Mouse (Mus musculus) liver, embryonic 14.5 days (tissue): ENCODE results near the gene Col4a6. TPM values are rescaled to one million over a fixed set of nuclear protein-coding genes. Genes with fewer than 3 reads are reported as not detected.

Source experiments
- ATAC-seq: fragments of 200-750 bp; cut with Nextera tagmentation; 2 replicates; pipeline ENCODE4 v1.8.0; 2017; ENCODE audit warnings: moderate number of reproducible peaks, mild to moderate bottlenecking, moderate library complexity; ENCODE audit not compliant: insufficient read depth
- DNase-seq, 3 experiments: peaks; one replicate each; pipeline ENCODE4 v3.0.0-alpha.2; 2012 to 2013; ENCODE audit warnings: low read depth in 3 of 3, low spot score in 3 of 3
- H3K27ac ChIP-seq: fragments of 300-500 bp; sonication (generic); 2 replicates; pipeline ENCODE4 v1.5.1; 2014; ENCODE audit warnings: moderate library complexity, mild to moderate bottlenecking, control low read depth, inconsistent platforms
- H3K27me3 ChIP-seq: fragments of 300-500 bp; sonication (generic); 2 replicates; pipeline ENCODE4 v1.6.1; 2014; ENCODE audit warnings: mild to moderate bottlenecking, low read length, moderate library complexity; ENCODE audit not compliant: control insufficient read depth, insufficient read depth
- H3K36me3 ChIP-seq: fragments of 300-500 bp; sonication (generic); replicated peaks from 2 replicates; pipeline ENCODE4 v1.6.1; 2014; ENCODE audit warnings: low read depth; ENCODE audit not compliant: control insufficient read depth, insufficient read depth
- H3K4me1 ChIP-seq, 2 experiments: fragments of 200-500 bp in 1 of 2; fragments of 300-500 bp in 1 of 2; sonication (generic) in 1 of 2; replicated peaks; 2 replicates each; pipeline ENCODE4 v1.6.1; 2012 to 2014; ENCODE audit warnings: antibody characterized with exemption in 1 of 2, inconsistent platforms in 1 of 2, low read length in 1 of 2; ENCODE audit not compliant: control insufficient read depth in 2 of 2, insufficient read depth in 2 of 2
- H3K4me2 ChIP-seq: fragments of 300-500 bp; sonication (generic); 2 replicates; pipeline ENCODE4 v1.6.1; 2014; ENCODE audit warnings: low read depth, mild to moderate bottlenecking, control low read depth, moderate library complexity
- H3K4me3 ChIP-seq, 2 experiments: fragments of 200-500 bp in 1 of 2; fragments of 300-500 bp in 1 of 2; sonication (generic) in 1 of 2; 2 replicates each; pipeline ENCODE4 v1.5.1; 2012 to 2014; ENCODE audit warnings: low read depth in 2 of 2, low read length in 2 of 2, mild to moderate bottlenecking in 2 of 2, control low read depth in 1 of 2, inconsistent platforms in 1 of 2, moderate library complexity in 1 of 2; ENCODE audit not compliant: insufficient read depth in 1 of 2
- H3K9ac ChIP-seq: fragments of 300-500 bp; sonication (generic); replicated peaks from 2 replicates; pipeline ENCODE4 v1.6.1; 2014; ENCODE audit warnings: mild to moderate bottlenecking, control low read depth, moderate library complexity
- H3K9me3 ChIP-seq: fragments of 300-500 bp; sonication (generic); 2 replicates; pipeline ENCODE4 v1.6.1; 2016; ENCODE audit warnings: low read length, mixed read lengths; ENCODE audit not compliant: control insufficient read depth
- CTCF ChIP-seq: IDR thresholded peaks from 2 replicates; pipeline ENCODE4 v1.5.1; 2016; ENCODE audit warnings: antibody characterized with exemption, low read depth, control low read depth
- EP300 ChIP-seq: IDR thresholded peaks from 2 replicates; pipeline ENCODE4 v1.6.1; 2016; ENCODE audit warnings: antibody characterized with exemption, low read depth
- WGBS: fragments of 180-500 bp; shearing (Covaris S2); extraction: QIAGEN DNeasy Blood & Tissue Kit; methylation state at CpG from one replicate; pipeline ENCODE4 v1.1.7; 2014; ENCODE audit not compliant: insufficient replicate concordance; 5-methylcytosine and 5-hydroxymethylcytosine counted together
- polyA plus RNA-seq, 2 experiments: library from polyadenylated mRNA; depleted of rRNA in 1 of 2; stranded (reverse) in 1 of 2; unstranded in 1 of 2; fragments of >200 nt; fragmentation: Nextera tagmentation in 1 of 2; extraction: Ambion mirVana in 1 of 2; gene quantifications; 2 replicates each; pipeline versions ENCODE4 v1.2.1 to v1.2.3; 2012 to 2014

The Col4a6 gene
- polyA plus RNA-seq, 2 experiments: 0.03 to 0.16 TPM

DNA sequence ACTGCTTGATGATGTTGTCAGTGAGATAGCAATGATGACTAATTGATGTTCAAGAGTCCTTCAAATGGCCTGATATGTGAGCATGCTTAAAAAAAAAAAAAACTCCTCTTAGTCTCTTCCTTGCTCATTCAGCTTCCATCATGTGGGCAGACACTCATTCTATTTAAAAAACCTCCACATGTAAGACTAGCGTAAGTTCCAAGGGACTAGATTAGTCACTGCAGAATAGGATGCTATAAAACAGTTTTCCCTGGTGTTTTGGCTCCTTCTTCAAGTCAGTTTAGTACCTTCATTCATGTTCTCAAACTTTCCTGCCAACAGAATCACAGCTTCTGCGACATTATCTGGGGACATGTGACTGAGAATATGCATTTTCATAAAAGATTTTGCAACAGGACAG lies 145.8 kb downstream of the Col4a6 start:
- no peak overlapping the region for H3K27ac ChIP-seq
- no peaks in the 10 kb centered on the region; the same call in 1 of the 2 replicates for H3K27me3 ChIP-seq
- no peak overlapping the region for H3K9ac ChIP-seq
- no peak overlapping the region for H3K4me2 ChIP-seq
- WGBS: 56% methylated on average over 2 of the region's 2 CpGs
- ATAC-seq (no peak), DNase-seq (no peak)
- H3K36me3 ChIP-seq: no peaks in the 10 kb centered on the region
- no peaks in the 10 kb centered on the region for H3K4me1 ChIP-seq
- no peaks in the 10 kb centered on the region for H3K9me3 ChIP-seq
- H3K4me3 ChIP-seq: no peak overlapping the region
- TF ChIP-seq EP300 (no peak), CTCF (no peak)

DNA sequence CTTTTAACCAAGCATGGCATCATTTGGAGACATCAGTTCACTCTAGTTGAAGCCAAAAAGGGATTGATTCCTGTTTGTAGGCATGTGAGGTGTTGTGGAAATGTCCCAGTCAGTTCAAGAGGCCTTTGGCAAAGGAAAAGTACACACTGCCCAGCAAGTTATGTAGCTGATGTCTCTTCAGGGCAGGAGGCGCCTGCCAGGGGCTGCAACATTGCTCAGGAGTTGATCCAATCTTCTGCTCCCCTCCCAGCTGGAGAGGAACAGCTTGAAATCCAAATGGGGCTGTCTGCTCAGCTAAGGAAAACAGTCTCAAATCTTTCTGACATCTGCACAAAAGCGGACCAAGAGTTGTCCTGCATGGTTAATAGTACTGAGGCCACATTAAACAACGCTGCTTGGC lies 149.7 kb downstream of the Col4a6 start:
- Histone ChIP-seq H3K9me3 (no peaks in the 10 kb centered on the region), H3K4me2 (no peak overlapping the region), H3K4me3 (no peak overlapping the region), H3K27me3 (no peaks in the 10 kb centered on the region), H3K9ac (no peak overlapping the region), H3K36me3 (no peaks in the 10 kb centered on the region), H3K27ac (no peak overlapping the region), H3K4me1 (no peaks in the 10 kb centered on the region)
- DNase-seq: no peak
- no peak for TF ChIP-seq CTCF
- TF ChIP-seq EP300: no peak
- 44% methylated on average over 3 of the region's 3 CpGs for WGBS
- no peak for ATAC-seq

DNA sequence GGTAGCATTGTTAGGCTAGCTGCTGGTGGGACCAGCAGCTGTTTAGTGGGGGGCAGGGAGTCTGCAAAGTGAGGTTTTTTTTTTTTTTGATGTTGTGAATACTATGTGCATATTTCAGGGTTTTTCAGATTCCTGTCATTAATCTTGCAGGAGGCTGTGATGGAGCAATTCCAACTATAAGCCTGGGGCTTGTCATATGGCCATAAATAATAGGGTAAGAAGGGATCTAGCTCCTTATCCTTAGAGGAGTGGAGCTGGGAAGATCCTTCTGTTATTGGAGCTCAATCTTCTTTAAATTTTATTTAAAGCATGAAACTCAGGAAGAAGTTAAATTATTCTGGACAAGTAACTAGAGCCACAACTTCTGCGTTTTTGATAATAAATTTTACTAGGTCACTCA lies 157.7 kb downstream of the Col4a6 start:
- 21% methylated on average over 1 of the region's 1 CpGs for WGBS
- ATAC-seq (no peak), DNase-seq (no peak)
- TF ChIP-seq EP300: no peak
- TF ChIP-seq CTCF: no peak
- Histone ChIP-seq H3K4me1 (no peaks in the 10 kb centered on the region), H3K9ac (no peak overlapping the region), H3K4me3 (no peak overlapping the region), H3K9me3 (no peaks in the 10 kb centered on the region), H3K27me3 (no peaks in the 10 kb centered on the region; the same call in 1 of the 2 replicates), H3K36me3 (no peaks in the 10 kb centered on the region), H3K27ac (no peak overlapping the region), H3K4me2 (no peak overlapping the region)

DNA sequence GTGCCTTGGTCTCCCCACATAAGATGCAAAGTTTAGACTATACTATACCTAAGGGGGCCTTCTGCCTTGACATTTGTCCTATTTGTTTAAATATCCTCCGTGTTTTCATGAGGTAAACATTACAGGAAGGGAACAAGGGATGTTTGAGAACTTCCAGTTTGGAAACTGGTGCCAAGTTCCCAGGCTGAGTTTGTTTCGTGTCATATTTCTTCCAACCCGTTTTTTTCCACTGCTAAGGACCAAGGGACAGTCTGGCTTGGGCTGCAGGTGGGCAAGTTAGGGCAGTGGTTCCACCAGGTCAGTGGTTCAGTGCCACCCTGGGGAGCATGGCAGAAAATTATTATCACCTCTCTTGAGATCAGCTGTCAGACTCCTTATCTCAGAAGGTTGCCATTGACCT lies 158.1 kb downstream of the Col4a6 start:
- no peaks in the 10 kb centered on the region for H3K4me1 ChIP-seq
- WGBS: 32% methylated on average over 3 of the region's 3 CpGs
- no peaks in the 10 kb centered on the region for H3K9me3 ChIP-seq
- H3K27me3 ChIP-seq: no peaks in the 10 kb centered on the region; the same call in 1 of the 2 replicates
- ATAC-seq: no peak
- DNase-seq: no peak
- H3K4me2 ChIP-seq: no peak overlapping the region
- no peak overlapping the region for H3K4me3 ChIP-seq
- TF ChIP-seq CTCF (no peak), EP300 (no peak)
- H3K27ac ChIP-seq: no peak overlapping the region
- H3K9ac ChIP-seq: no peak overlapping the region
- no peaks in the 10 kb centered on the region for H3K36me3 ChIP-seq

DNA sequence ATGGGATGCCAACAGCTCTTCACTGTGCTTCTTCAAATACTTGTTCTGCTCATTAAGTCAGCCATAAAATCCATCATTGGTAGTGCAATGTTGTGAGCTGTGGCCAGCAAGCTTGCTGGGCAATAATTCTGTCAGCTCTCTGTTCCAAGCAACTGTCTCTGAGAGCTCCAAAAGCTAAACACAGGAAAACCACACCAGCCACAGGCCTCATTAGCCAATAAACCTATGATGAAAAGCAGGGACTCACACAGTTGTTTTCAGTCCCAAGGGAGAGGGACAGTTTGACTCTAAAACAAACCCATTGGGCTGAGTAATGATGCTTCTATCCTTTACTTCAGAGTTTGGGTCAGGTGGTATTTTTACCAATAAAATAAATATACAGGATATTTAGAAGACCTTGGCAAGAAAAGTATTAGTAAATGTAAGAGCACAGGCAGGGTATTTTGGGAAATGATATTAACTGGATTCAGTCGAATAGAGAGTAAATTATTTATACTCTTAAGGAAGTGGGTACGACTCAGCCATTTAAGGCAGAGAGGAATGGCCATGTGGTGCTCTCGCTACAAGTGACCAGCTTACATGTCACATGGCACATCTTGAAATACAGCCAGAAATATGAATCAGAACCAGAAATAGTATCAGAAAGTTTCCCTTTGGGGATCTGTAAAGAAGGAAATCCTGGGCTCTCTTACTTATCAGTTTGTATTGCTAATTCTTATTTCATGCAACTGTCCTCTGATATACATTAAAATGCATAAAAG lies 181.0 kb downstream of the Col4a6 start:
- WGBS: 34% methylated on average over 3 of the region's 3 CpGs
- H3K4me3 ChIP-seq: no peak overlapping the region
- no peak overlapping the region for H3K9ac ChIP-seq
- H3K4me2 ChIP-seq: no peak overlapping the region
- no peak for TF ChIP-seq EP300
- TF ChIP-seq CTCF: no peak
- no peaks in the 10 kb centered on the region for H3K9me3 ChIP-seq
- no peaks in the 10 kb centered on the region for H3K36me3 ChIP-seq
- no peaks in the 10 kb centered on the region for H3K4me1 ChIP-seq
- H3K27me3 ChIP-seq: no peaks in the 10 kb centered on the region
- DNase-seq (no peak), ATAC-seq (no peak)
- H3K27ac ChIP-seq: no peak overlapping the region
